Mouse (Mus musculus): ENCODE measurements at regions not wholly inside any gene's neighbourhood (a gene's known extent, or its start where the extent isn't known, plus 50 kb on each side); places are given as distances from the start of the nearest gene placed in this dataset.

DNA sequence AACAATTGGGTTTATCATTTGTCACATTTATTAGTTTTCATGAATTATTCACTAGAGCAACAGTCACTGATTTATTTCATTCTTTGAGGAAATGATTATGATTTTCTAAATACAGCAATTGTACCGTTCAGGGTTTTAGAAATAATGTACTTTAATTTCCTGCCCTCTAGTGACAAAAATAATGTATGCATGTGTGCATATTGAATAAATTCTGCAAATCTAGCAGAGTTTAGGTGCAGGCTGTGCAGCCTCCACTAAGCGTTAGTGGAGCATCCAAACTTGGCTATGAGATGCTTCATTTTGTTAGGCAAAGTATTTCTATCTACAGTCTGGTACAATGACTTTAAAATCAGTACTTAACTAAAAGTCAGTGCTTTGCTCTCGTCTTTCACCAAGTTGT lies 642.1 kb upstream of the A830018L16Rik start:
- DNase-seq, result no peak

DNA sequence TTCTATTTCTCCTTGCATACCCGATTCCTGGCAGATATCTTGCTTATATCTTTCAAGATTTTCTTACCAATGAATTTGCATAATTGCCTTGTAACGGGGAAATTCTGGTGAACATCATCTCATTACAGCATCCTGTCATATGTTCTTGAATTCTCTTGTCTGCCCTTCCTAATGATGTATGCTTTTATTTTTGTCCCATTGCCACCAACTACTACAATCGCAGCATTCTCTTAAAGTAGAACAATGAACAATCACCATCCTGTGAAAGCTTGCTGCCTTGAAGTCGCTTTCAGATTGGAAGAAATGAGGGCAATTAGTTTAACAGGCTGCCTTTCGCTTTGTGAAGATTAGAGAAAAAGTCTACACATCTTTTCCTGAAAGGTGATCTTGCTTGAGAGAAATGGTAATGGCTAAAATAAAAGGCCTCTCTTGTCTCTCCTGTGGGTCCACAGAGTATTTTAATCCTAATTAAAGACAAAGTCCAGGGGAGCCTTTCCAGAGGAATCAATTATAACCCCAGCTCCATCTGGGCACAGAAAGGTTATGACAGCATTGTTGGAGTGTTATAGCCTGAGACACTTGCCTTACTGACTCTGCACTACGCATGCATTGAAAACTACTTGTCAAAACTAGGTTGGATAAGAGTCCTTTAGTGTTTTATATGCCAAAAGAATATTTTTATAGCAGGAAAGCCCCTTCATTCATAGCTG lies 619.7 kb upstream of the A830018L16Rik start:
- DNase-seq, result no peak

DNA sequence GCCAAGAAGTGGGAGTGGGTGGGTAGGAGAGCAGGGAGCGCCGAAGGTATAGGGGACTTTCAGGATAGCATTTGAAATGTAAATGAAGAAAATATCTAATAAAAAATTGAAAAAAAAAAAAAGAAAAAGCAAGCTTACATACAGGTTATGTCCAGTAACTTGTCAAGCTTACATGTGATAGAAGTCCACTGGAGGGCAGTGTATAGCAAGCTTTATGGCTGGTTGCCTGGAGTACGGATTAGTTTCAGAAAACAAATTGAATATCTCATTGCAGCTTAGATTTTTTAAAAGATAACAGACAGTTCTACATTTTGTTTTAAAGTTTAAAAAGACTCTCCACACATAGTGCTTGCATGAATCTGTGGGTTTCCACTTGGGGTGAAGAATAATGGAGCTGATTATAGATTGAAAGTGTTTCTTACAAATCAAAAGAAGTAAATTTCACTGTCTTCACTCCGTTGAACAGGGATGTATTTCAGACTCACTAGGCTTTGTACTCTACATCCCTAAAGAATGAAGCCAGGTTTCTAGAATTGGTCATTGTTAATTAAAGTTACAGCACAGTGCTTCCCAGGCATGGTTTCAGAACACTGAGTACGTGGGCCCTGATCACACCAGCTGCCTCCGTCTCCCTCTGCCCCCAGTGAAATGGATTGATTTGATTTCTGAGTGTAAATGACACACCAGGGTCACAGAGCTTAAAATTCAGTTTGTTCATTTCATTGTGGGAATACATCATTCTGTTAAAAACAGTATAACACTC lies 578.1 kb upstream of the A830018L16Rik start:
- no peak for DNase-seq

DNA sequence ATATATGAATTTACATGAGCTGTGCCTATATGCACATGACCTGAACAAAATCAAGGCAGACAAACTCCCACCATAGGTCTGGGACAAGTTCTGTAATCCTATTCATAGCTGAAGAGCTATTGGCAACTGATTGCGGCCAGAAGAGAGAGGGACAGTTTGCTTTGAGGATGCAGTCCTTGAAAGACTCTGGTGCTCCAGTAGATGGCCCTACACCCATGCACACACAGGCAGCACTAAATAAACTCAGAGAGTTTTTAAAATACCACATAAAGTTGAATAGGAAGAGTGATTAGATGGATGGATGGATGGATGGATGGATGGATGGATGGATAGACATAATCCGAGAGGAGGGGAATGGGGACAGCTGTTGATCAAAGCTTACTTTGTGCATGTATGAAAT lies 576.7 kb upstream of the A830018L16Rik start:
- DNase-seq, result no peak

DNA sequence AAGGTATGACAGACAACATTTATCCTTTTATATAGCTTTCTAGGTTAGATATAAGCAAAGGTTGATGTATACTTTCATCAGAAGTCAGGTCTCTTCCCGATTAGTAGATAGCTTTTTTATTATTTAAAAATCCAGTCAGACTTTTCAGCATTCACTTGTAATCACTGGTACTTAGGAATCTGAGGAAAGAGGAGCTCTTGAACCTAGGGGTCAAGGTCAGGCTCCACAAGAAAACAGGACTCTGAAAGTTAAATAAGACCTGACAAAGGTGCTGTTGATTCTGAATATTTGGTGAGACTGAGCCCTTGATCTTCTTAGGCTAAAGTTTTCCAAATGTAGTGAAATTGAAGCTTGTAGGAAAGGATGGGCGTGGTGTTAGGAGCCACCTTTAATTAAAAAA lies 561.0 kb upstream of the A830018L16Rik start:
- no peak for DNase-seq

DNA sequence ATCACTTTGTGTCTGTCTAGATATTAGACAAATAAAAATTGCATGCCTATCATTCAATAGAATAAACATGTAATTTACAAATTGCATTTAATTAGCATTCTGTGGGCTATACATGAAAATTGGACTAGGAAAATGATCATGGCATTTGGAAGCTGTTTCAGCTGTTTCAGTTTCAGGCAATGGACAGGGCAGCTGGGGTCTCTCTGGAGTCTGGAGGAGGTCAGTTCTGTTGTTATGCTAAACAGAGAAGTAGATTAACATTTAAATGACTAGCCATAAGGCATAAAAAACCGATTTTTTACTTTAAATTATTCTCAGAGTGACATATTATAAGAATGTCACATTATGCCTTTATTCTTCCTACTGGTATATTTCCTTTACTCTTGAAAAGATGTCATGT lies 559.4 kb upstream of the A830018L16Rik start:
- no peak for DNase-seq

DNA sequence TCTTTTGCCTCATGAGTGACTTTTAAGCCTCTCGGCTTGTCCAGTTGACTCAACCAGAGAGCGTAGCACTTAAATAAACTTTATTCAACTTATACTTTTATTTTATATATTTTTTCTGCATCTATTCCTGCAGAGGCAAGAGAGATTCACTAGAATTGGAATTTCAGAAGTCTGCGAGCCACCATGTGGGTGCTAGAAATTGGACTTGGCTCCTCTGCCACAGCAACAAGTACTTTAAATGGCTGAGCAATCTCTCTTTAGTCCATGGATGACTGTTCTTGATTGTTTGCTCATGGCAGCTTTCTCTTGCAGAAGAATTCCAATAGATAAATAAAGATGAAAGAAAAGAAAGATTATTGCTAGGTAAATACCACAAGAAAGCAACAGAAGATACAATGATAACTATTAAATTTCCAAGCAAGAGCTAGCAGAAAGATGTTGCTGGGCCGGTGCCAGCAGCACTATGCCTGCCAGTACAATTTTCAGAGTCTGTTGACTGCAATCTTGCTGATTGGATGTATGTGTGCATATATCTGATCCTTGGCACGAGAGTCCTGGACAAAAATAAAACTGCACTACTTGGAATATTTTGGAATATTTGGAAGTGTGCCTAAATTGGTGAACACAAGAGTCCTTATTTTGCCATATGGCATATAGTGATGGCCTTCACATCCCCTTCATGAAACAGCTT lies 542.6 kb upstream of the A830018L16Rik start:
- no peak for DNase-seq

DNA sequence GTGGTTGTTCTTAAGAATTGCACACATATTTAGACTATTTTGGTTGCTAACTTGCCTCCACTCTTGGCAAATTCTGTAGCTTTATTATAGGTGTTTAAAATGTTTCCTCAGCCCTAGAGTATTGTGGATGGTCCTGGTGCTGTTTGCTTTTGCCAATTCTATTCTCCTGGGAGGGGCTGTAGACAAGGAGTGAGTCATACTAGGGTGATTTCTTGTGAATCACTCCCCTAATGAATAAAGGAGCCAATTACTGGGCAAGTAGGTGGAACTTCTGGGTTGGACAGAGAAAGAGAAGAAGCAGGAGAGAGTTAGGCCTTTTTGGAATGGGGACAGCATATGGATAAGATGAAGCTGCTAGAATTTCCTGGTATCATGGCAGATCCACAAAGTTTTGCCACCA lies 541.6 kb upstream of the A830018L16Rik start:
- DNase-seq, result no peak

DNA sequence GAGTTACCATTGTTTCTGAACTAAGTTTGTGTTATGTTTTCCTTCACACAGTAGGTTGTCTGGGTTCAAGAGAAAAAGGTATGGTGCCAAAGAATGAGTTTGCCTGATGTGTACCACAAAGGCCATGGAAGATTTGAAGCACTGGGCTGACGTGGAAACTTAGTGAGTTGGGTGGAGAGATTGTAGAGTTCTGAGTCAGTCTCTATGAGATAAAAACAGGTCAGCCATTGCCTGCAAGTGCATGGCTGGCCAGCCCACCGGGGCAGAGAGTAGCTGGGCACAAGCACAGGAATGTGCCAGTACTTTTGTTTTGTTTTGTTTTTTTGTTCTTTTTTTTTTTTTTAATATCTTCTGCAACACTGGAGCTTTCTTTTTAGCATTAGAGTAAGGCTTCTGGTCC lies 541.2 kb upstream of the A830018L16Rik start:
- DNase-seq, result no peak

DNA sequence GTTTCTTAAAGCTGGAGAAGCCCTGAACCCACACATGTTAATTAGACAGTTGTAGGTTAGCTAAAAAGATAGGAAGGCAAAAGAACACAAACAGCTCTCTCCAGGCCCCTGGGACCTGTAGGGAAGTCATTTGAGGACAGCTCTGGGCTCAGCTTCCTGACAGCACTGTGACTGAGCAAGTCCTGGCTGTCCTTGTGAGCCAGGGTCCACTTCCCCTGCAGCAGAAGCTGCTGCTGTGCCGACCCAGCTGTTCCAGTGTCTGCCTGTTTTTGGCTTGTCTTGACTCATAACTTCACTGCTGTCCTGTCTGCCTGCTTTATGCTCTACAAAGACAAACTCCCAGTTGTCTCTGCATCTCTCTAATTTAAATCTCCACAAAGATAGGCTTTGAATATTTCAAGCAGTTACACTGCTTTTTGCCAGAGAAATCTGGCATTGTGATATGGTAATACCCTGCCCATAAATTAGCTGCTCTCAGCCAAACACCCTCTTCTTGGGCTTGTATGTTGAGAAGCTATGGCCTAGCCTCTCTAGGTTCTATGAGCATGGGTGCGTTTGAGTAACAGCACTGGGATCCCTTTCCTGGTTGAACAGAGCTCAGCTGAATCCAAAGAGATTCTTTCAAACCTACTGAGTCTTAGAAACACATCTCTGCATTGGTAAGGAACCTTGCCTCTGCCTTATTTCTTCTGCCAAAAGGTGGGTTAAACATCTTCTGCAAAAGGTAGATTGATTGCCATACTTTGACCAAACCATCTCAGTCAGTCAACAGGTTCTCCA lies 536.3 kb upstream of the A830018L16Rik start:
- peak; percentile 9 for DNase-seq

DNA sequence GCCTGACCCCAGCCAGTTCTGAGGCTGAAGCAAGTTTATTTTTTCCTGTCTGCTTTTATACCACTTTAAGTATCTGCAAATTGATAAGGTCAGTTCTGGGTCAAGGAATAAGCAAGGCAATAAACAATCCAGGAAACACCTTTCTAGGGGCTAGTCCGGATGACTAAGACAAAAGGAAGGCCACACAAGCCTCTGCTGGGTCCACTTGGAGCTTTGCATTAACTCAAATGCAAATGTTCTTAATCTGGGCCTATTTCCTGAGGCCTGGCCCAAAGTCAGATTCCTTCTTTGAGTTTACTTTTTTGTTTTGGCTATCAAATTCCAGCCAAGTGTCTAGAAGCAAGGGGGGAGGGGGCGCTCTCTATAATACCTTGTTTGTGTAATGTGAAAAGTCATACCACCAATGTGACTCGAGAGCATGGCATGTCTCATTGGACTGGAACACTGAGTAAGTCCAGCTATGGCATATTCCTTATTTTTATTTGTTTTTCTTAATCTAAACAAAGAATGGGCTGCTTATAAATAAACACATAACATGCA lies 535.6 kb upstream of the A830018L16Rik start:
- DNase-seq, result no peak

DNA sequence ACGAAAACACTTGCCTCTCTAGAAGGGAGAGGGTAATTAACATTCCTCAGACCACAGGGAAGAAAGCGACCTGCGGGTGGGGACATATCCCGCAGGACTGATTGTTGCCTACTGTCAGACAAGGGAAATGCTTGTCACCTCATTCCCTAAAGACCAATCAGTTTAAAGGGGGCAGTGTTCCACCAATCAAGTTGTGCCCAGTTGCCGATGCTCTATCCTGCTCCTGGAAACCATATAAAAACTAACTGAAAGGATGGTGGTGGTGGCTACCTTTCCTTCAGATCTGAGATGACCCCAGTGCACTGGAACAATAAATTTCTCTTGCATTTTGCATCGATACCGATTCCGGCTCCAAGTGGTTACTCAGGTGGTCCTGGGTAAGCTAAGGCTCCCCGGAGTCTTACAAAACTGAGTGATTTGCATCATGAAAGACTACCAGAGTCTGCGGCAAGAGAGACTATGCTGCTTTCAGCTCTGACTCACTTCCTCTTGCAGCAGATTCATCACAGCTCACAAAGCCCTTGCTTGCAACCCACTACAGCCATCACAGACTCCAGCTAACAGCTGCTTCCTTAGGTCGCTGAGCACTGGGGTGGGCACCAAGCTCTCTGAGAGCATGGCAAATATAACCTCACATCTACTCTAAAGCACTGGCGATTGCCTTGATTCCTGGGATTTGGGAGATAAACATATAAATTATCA lies 533.7 kb upstream of the A830018L16Rik start:
- DNase-seq, result peak; percentile 3

DNA sequence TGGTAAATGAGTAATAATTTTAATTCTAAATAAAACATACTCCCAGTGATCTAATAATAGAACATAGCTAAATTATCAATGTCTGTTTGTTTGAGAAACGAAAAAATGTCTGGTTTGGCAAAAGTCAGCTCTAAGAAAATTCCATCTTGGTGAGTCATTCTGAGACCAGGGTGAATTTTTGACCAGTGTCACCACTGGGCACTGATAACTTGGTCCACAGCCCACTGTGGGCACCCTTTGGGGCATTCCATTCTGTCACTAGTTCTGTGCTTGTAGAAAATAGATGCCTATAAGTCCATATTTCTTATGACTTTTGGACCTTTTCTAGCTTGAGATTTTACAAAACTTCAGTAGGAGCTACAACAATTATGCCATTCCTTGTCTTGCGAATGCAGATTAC lies 515.1 kb upstream of the A830018L16Rik start:
- no peak for DNase-seq

DNA sequence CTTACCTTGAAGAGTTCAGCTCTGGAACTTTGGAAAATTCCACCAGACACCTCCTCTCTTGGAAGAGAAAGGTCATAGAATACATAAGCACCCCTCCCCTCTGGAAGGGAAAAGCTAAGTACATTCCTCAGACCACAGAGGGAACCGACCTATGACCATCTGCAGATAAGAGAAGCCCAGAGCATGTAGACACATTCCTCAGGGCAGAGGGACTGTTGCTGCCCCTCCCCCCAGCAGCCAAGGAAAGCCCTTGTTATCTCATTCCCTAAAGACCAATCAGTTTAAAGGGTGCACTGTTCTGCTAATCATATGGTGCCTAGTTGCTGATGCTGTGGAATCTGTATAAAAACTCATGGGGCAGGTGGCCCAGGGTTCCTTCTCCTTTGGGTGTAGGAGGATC lies 511.2 kb upstream of the A830018L16Rik start:
- no peak for DNase-seq

DNA sequence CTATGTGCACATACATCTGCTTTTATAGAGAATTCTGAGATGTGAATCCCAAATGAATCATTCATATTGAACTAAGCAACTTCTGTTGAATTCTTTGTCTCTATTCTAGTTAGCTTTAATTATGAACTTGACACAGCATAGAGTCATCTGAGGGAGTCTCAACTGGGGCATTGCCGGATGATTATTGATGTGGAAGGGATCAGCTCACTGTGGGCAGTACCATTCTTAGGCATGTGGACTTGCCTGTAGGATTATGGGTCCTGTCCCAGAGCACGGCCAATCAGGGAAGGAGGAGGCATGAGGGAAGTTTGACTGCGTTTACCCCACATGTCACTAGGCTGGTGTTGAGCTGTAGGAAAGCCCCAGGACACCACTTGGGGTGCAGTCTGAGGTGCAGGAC lies 493.9 kb upstream of the A830018L16Rik start:
- no peak for DNase-seq

DNA sequence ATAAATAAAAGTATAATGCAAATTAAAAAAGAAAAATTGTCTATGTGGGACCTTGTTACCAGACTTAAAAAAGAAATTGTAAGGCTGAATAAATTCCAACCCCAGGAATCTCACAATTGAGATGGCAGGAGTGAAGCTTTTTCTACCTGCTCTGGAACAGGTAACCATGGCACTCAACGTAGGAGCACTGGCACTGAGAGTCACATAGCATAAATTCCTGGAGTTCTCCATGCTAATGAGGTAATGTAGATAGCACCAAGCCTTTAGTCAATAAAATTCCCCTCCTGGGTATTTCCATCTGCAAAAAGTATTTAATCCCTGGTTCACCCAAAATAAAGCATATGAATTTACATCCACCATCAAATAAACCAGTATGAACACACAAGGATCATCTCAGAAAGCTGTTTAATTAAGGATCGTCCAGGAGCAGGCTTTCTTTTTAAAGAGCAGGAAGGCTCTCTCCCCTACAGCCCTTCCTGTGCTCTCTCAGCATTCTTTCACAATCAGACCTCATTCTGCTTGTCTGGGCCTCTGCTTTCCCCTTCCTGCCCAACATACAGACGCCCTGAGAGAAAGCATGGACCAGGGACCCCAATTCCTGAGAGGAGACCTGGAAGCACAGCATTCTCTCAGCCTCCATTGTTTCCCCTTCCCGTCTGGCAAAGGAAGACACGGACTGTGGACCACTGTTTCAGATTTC lies 481.4 kb upstream of the A830018L16Rik start:
- DNase-seq, result no peak

DNA sequence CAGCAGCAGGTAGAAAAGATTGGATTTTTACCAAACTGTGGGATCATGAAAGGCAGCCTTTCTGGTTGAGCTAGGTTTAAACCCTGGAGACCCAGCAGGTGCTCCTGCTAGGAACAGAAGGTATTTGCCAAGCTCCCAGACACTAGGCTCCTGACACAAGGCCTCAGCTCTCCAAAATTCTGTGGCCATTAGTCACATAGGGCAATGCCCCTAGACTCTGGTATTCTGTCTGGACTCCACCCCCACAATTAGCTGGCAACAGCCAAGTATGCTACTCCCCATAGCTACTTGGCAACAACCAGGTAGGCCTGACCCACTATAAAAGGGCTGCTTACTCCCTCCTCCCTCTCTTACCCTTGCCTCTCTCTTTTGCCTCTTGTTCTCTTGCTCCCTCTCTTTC lies 480.7 kb upstream of the A830018L16Rik start:
- no peak for DNase-seq

DNA sequence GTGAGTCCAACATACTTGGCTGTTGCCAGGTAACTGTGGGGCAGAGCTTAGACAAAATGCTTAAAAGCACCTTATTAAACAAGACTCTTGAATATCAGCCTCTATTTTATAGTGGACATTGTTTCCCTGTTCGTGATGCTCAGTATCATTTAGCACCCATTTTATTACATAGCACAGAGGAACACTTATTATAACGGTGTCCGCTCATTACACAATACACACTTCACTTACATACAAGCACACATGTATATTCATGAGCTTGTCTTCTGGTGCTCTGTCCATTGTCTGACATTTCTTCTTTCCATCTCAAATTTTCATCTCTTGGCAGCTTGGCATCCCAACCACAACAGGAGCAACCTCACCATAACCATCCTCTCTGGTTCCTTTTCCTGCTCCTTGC lies 475.5 kb upstream of the A830018L16Rik start:
- DNase-seq, result no peak

DNA sequence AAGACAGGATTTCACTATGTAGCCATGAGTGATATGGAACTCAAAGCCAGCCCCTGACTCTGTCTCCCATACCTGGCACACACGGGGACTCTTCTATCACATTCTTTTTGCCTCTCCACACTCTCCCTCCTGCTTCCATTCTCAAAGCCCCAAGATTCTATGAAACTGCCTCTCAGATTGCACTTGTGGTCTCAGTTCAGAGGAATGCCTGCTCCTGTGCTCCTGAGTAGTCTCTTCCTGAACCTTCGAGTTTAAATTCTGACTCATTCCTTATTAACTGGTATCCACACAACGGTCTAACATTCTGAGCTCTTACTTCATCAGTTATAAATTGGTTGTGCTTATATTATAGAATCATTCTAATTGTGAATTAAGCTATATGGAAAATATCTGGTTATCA lies 473.6 kb upstream of the A830018L16Rik start:
- DNase-seq, result no peak

DNA sequence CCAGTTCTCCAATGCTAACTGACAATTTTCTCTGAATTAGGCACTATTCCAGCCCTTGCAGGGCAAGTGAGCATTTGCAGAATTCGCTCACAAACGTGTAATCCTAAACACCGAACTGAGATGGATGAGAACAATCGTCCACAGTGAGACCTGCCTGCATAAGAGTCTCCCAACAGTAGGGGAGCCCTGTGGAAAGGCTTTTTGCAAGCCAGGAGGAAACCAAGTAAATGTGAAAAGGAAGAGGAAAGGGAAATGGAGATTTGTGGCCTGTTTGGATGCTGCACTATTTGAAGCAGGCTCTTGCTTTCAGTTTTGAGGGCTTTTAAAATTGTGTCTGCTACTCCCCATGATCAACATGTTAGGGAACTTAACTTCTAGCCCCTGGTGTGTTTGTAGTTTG lies 470.9 kb upstream of the A830018L16Rik start:
- no peak for DNase-seq
